Mouse (Mus musculus): ENCODE results near the gene Lamp1. TPM values are rescaled to one million over a fixed set of nuclear protein-coding genes. Genes with fewer than 3 reads are reported as not detected.

Lamp1 gene
- polyA plus RNA-seq, 1 experiment = not detected

DNA sequence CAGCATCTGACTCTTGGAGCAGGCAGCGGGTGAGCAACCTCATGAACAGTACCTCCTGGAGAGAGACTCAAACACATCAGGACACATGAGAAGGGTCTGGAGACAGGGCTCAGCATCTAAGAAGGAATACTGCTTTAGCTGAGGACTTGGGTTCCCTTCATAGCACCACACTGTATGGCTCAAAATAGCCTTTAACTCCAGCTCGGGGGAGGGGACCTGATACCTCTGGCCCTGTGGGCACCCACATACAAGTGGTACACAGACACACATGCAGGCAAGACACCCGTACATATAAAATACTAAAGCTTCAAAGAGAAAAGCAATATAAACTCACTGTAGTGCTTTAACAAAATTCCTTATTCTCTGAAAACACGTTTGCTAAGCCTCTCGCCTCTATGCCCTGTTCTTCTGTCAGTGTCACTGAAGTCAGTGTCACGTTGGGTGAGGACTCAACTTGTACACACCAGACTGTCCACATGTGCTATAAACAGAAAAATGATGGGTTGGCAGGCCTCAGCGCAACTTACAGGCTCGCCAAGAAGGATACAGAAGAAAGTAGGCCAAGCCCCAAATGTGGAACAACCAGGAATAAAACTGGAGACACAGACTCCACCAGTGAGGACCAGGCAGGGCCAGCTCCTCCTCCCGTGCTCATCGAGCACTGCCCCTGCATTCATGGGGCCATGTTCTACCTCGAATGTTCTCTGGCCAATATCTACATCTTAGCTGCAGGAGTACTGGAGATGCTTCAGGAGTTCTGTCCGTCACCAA, 2.4 kb upstream of the Lamp1 start:
- Histone ChIP-seq H3K27ac (ENCODE audit: insufficient read depth, low read depth, low read length) (no peak overlapping the region), H3K4me3 (ENCODE audit: insufficient read depth, low read depth, low read length) (no peak overlapping the region), H3K4me1 (ENCODE audit: control insufficient read depth, insufficient read depth, low read length) (peaks cover 4% of the 10 kb centered on the region)
- TF ChIP-seq CTCF (IDR thresholded peaks at IDR 0.05; ENCODE audit: insufficient read depth, low read depth, low read length) (no peak), POLR2A (IDR thresholded peaks at IDR 0.05; ENCODE audit: insufficient read depth, low read depth, low read length) (no peak)
- 75% methylated on average over 12 of the region's 12 CpGs for WGBS

DNA sequence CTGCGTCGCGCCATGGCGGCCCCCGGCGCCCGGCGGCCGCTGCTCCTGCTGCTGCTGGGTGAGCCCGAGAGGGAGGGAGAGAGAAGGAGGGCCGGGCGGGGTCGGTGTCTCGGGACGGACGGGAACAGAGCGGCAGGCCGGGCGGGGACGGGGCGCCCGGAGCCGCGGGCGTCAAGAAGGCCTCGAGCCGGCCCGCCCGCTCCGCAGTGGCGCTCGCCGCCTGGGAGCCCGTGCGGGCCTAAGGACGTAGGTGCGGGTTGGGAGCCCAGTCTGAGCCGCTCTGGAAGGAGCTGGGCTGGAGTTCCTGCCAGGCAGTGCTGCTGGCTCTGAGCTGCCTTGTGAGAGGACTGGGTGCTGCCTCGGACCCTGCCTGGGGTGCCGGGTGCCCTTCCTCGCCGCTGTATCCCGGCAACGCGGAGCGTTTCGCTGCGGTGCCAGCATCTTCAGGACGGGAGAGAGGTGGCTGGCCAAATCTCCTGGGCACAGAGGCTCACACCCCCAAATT, 468 bp downstream of the Lamp1 start:
- peak overlapping the region; percentile 52 for H3K27ac ChIP-seq (ENCODE audit: insufficient read depth, low read depth, low read length)
- TF ChIP-seq POLR2A (IDR thresholded peaks at IDR 0.05; ENCODE audit: insufficient read depth, low read depth, low read length) (no peak), CTCF (IDR thresholded peaks at IDR 0.05; ENCODE audit: insufficient read depth, low read depth, low read length) (no peak)
- H3K4me3 ChIP-seq (ENCODE audit: insufficient read depth, low read depth, low read length) = peak overlapping the region; percentile 99
- H3K4me1 ChIP-seq (ENCODE audit: control insufficient read depth, insufficient read depth, low read length) = peaks cover 4% of the 10 kb centered on the region
- under 1% methylated on average over 49 of the region's 49 CpGs for WGBS

DNA sequence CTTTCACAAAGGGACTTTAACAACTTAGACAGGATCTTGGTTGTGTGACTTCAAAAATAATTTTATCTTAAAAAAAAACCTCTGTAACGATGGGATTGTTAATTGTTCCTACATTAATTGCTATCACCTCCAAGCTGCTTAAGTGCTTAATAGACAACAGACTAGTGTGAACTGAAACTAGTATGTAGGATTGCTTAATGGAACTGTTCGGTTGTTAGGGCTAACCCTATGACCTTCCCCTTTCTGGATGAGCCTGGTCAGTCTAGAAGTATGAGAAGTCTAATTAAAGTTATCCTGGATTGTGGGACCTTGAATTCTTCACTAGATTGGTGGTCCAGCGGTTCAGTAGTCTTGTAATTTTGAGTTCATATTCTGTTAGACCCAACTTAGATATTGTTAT, 1.7 kb downstream of the Lamp1 start:
- peaks cover 7% of the 10 kb centered on the region for H3K4me1 ChIP-seq (ENCODE audit: control insufficient read depth, insufficient read depth, low read length)
- WGBS = 71% methylated on average over 3 of the region's 3 CpGs
- no peak overlapping the region for H3K27ac ChIP-seq (ENCODE audit: insufficient read depth, low read depth, low read length)
- no peak for TF ChIP-seq POLR2A (IDR thresholded peaks at IDR 0.05; ENCODE audit: insufficient read depth, low read depth, low read length)
- TF ChIP-seq CTCF (IDR thresholded peaks at IDR 0.05; ENCODE audit: insufficient read depth, low read depth, low read length) = no peak
- H3K4me3 ChIP-seq (ENCODE audit: insufficient read depth, low read depth, low read length) = no peak overlapping the region

DNA sequence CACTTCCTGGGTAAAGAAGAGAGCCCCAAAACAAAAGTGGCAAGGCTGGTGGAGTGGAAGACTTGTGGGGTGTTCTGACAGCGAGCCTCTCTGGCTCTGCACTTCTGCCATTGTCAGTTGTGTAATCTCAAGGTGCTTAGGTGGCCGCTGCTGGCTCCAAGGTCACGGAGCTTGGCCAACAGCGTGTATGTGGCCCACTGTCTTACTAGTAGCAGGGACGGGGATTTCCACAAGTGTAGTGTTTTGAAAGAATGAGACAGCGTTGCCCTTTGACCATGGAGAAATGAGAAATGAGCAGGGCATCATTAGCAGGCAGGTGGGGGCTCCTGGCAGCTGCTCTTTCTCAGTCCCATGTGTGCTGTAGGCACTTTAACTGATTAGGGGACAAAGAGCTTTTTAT, 3.1 kb downstream of the Lamp1 start:
- 82% methylated on average over 6 of the region's 6 CpGs for WGBS
- Histone ChIP-seq H3K27ac (ENCODE audit: insufficient read depth, low read depth, low read length) (no peak overlapping the region), H3K4me3 (ENCODE audit: insufficient read depth, low read depth, low read length) (no peak overlapping the region), H3K4me1 (ENCODE audit: control insufficient read depth, insufficient read depth, low read length) (peaks cover 7% of the 10 kb centered on the region)
- TF ChIP-seq POLR2A (IDR thresholded peaks at IDR 0.05; ENCODE audit: insufficient read depth, low read depth, low read length) (no peak), CTCF (IDR thresholded peaks at IDR 0.05; ENCODE audit: insufficient read depth, low read depth, low read length) (no peak)

DNA sequence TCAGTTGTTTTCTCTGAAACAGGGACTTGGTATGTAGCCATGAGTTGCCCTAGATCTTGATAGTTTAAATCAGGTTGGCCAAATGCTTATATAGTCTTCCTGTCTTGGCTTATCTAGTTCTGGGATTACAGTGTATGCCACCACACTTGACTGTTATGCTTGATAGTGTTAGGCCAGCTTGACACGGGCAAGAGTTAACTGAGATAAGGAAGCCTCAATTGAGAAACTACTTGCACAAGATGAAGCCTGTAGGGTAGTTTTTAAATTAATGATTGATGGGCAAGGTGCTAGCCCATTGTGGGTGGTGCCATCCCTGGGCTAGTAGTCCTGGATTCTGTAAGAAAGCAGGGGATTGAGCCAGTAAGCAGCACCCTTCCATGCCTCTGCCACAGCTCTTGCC, 4.6 kb downstream of the Lamp1 start:
- WGBS = 78% methylated on average over 1 of the region's 1 CpGs
- H3K4me3 ChIP-seq (ENCODE audit: insufficient read depth, low read depth, low read length) = no peak overlapping the region
- no peak overlapping the region for H3K27ac ChIP-seq (ENCODE audit: insufficient read depth, low read depth, low read length)
- TF ChIP-seq POLR2A (IDR thresholded peaks at IDR 0.05; ENCODE audit: insufficient read depth, low read depth, low read length) (no peak), CTCF (IDR thresholded peaks at IDR 0.05; ENCODE audit: insufficient read depth, low read depth, low read length) (no peak)
- H3K4me1 ChIP-seq (ENCODE audit: control insufficient read depth, insufficient read depth, low read length) = peaks cover 5% of the 10 kb centered on the region

DNA sequence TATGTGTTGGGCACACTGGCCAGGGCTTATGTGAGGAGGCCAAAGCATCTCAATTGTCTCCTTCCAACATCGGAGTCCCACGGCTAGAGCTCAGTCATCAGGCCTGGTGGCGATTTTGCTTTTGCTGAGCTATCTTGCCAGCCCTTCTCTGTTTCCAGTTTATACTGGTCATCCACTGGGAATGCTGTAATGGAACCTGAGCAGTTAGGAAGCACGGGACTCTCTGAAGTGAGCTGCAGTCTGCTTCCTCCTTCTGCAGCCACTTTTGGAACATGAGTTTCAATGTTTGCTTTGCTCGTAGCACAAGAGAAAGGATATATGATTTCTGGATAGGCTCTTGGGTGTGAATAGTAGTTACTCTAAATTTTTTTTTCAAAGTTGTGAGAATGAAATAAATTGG, 5.4 kb downstream of the Lamp1 start:
- Histone ChIP-seq H3K4me3 (ENCODE audit: insufficient read depth, low read depth, low read length) (no peak overlapping the region), H3K27ac (ENCODE audit: insufficient read depth, low read depth, low read length) (no peak overlapping the region), H3K4me1 (ENCODE audit: control insufficient read depth, insufficient read depth, low read length) (0 out of 2 replicates have a peak, but pooled peaks cover 3% of the 10 kb centered on the region)
- TF ChIP-seq CTCF (IDR thresholded peaks at IDR 0.05; ENCODE audit: insufficient read depth, low read depth, low read length) (no peak), POLR2A (IDR thresholded peaks at IDR 0.05; ENCODE audit: insufficient read depth, low read depth, low read length) (no peak)
- WGBS = 87% methylated on average over 5 of the region's 5 CpGs

DNA sequence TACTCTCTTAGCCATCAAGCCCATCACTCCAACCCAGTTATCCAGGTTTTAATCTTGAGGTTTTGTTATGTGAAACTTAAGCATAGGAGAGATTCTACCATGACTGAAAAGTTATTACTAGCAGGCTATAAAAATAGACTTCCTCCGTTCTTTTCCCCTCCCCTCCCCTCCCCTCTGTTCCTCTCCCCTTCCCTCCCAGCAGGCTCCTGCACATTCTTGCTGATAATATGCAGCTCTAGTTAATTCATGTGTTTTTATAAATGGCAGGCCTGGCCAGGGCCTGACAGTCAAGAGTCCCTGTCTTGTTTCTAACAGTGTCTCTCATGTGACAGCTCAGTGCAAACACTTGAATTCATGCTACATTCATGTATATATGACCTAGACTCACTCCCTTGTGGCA, 11.5 kb downstream of the Lamp1 start:
- Histone ChIP-seq H3K4me3 (ENCODE audit: insufficient read depth, low read depth, low read length) (no peak overlapping the region), H3K27ac (ENCODE audit: insufficient read depth, low read depth, low read length) (no peak overlapping the region), H3K4me1 (ENCODE audit: control insufficient read depth, insufficient read depth, low read length) (no peaks in the 10 kb centered on the region)
- 10% methylated on average over 1 of the region's 1 CpGs for WGBS
- TF ChIP-seq CTCF (IDR thresholded peaks at IDR 0.05; ENCODE audit: insufficient read depth, low read depth, low read length) = no peak
- TF ChIP-seq POLR2A (IDR thresholded peaks at IDR 0.05; ENCODE audit: insufficient read depth, low read depth, low read length) = no peak

DNA sequence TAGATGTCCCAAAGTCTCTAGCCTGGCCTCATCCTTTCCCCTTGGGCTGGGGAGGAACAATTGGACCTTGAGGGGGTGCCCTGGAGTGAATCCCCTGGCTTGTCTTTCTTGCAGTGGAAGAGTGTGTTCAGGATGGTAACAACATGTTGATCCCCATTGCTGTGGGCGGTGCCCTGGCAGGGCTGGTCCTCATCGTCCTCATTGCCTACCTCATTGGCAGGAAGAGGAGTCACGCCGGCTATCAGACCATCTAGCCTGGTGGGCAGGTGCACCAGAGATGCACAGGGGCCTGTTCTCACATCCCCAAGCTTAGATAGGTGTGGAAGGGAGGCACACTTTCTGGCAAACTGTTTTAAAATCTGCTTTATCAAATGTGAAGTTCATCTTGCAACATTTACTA, 15.3 kb downstream of the Lamp1 start:
- TF ChIP-seq CTCF (IDR thresholded peaks at IDR 0.05; ENCODE audit: insufficient read depth, low read depth, low read length) (no peak), POLR2A (IDR thresholded peaks at IDR 0.05; ENCODE audit: insufficient read depth, low read depth, low read length) (no peak)
- H3K27ac ChIP-seq (ENCODE audit: insufficient read depth, low read depth, low read length) = no peak overlapping the region
- no peak overlapping the region for H3K4me3 ChIP-seq (ENCODE audit: insufficient read depth, low read depth, low read length)
- WGBS = 89% methylated on average over 4 of the region's 4 CpGs
- no peaks in the 10 kb centered on the region for H3K4me1 ChIP-seq (ENCODE audit: control insufficient read depth, insufficient read depth, low read length)

DNA sequence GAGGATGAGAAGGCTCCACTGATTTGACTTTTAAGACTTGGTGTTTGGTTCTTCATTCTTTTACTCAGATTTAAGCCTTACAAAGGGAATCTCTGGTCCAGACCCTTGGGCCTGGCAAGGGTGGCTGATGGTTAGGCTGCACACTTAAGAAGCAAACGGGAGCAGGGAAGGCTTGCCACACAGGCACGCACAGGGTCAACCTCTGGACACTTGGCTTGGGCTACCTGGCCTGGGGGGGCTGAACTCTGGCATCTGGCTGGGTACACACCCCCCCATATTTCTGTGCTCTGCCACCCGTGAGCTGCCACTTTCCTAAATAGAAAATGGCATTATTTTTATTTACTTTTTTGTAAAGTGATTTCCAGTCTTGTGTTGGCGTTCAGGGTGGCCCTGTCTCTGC, 15.8 kb downstream of the Lamp1 start:
- WGBS = 81% methylated on average over 4 of the region's 4 CpGs
- TF ChIP-seq POLR2A (IDR thresholded peaks at IDR 0.05; ENCODE audit: insufficient read depth, low read depth, low read length) (no peak), CTCF (IDR thresholded peaks at IDR 0.05; ENCODE audit: insufficient read depth, low read depth, low read length) (no peak)
- Histone ChIP-seq H3K4me1 (ENCODE audit: control insufficient read depth, insufficient read depth, low read length) (no peaks in the 10 kb centered on the region), H3K4me3 (ENCODE audit: insufficient read depth, low read depth, low read length) (no peak overlapping the region), H3K27ac (ENCODE audit: insufficient read depth, low read depth, low read length) (no peak overlapping the region)

All from olfactory bulb, adult 2 months (tissue).